In the genomic region with DNA sequence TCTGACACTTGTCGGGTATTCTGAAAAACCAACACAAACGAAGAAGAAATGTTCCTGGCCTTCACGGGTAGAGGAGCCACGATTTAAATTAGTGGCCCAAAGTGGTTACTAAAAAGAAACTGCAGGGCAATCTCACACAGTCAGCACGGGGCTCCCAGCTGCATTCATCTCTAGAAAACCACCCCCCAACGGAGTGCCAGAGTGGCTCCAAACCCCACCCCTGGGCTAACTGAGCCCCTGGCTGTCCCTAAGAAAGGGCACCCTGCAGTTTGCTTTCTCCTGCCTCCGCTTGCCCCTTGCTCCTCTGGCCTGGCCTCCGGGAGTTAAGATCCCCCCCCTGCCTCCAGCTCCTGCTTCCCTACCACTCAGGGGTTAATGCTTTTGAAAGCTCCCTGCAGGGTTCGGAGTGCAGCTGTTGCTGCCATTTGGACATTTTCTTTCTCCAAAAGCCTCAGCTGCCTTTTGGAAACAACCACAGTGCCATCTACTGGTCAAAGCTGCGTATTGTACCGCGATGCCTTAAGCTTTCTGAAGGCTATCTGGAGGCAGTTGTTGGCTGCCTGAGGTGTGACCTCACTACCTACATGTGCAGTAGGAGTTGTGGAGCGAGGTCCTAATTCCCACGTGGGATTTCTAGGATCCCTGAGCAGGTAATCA, we compare ENCODE assay signal across 8 mouse cellular contexts.
A peak's percentile ranks its signal among the peaks of the same experiment; 100 is the strongest.
DNase-seq lines count a peak whose midpoint lies in the region; ATAC-seq and TF ChIP-seq lines count a peak whose summit lies in the region.

No protein-coding gene starts in this region.

- peak; percentile 56 for DNase-seq in c-Kit-positive CD71-positive TER-119-negative erythroid progenitor cells, embryonic 14.5 days (ENCODE audit: low read depth)
- peak; percentile 83 for DNase-seq in heart, postnatal 0 days (ENCODE audit: low spot score)
- peak; percentile 87 to 89 for DNase-seq in kidney, postnatal 4 days
- DNase-seq in thymus, postnatal 0 days (ENCODE audit: low spot score): peak; percentile 65

- no peak for TF ChIP-seq EP300 in heart, postnatal 0 days (IDR thresholded peaks at IDR 0.05; ENCODE audit: low read depth)

- H3K27me3 ChIP-seq in E14TG2a.4 (ENCODE audit: insufficient read depth, low read length): no peaks in the 10 kb centered on the region; the same call in 1 of the 2 replicates
- no peaks in the 10 kb centered on the region for H3K27me3 ChIP-seq in forebrain, embryonic 13.5 days
- H3K27me3 ChIP-seq in heart, postnatal 0 days (ENCODE audit: control insufficient read depth, insufficient read depth, low read length): no peaks in the 10 kb centered on the region
- no peaks in the 10 kb centered on the region for H3K27me3 ChIP-seq in liver, embryonic 15.5 days
- no peaks in the 10 kb centered on the region for H3K27me3 ChIP-seq in neural tube, embryonic 14.5 days (ENCODE audit: control insufficient read depth, insufficient read depth, low read length)

- H3K4me3 ChIP-seq in E14TG2a.4 (replicated peaks; ENCODE audit: low read length): peak overlapping the region; percentile 32; the same call in 1 of the 2 replicates
- H3K4me3 ChIP-seq in forebrain, embryonic 13.5 days: no peak overlapping the region
- peak overlapping the region; percentile 8; the same call in 1 of the 2 replicates for H3K4me3 ChIP-seq in heart, postnatal 0 days (ENCODE audit: low read depth, low read length)
- no peak overlapping the region for H3K4me3 ChIP-seq in liver, embryonic 15.5 days (replicated peaks)
- H3K4me3 ChIP-seq in neural tube, embryonic 14.5 days (ENCODE audit: low read depth, low read length): no peak overlapping the region

- 1% methylated on average over 14 of the region's 14 CpGs for WGBS in forebrain, embryonic 13.5 days
- 12% methylated on average over 14 of the region's 14 CpGs for WGBS in heart, postnatal 0 days
- 10% methylated on average over 14 of the region's 14 CpGs for WGBS in liver, embryonic 15.5 days (ENCODE audit: insufficient replicate concordance)
- WGBS in neural tube, embryonic 14.5 days: under 1% methylated on average over 14 of the region's 14 CpGs

- peak overlapping the region; percentile 72 for H3K27ac ChIP-seq in forebrain, embryonic 13.5 days
- H3K27ac ChIP-seq in heart, postnatal 0 days (ENCODE audit: low read depth): no peak overlapping the region
- H3K27ac ChIP-seq in liver, embryonic 15.5 days (replicated peaks): no peak overlapping the region
- no peak overlapping the region for H3K27ac ChIP-seq in neural tube, embryonic 14.5 days (ENCODE audit: low read depth, low read length)

- no peaks in the 10 kb centered on the region for H3K9me3 ChIP-seq in E14TG2a.4 (ENCODE audit: low read length)
- H3K9me3 ChIP-seq in forebrain, embryonic 13.5 days (replicated peaks): no peaks in the 10 kb centered on the region
- no peaks in the 10 kb centered on the region for H3K9me3 ChIP-seq in heart, postnatal 0 days (replicated peaks; ENCODE audit: control insufficient read depth, low read length)
- H3K9me3 ChIP-seq in liver, embryonic 15.5 days (replicated peaks): no peaks in the 10 kb centered on the region
- H3K9me3 ChIP-seq in neural tube, embryonic 14.5 days (ENCODE audit: control insufficient read depth, low read length): no peaks in the 10 kb centered on the region

- ATAC-seq in forebrain, embryonic 13.5 days: peak; percentile 91
- peak; percentile 78 for ATAC-seq in heart, postnatal 0 days (ENCODE audit: insufficient read depth, low read depth)
- no peak for ATAC-seq in liver, embryonic 15.5 days (ENCODE audit: insufficient read depth)
- peak; percentile 77; the same call in 1 of the 2 replicates for ATAC-seq in neural tube, embryonic 14.5 days (ENCODE audit: low read depth)

- H3K4me1 ChIP-seq in E14TG2a.4 (replicated peaks; ENCODE audit: low read depth, low read length): peaks cover 30% of the 10 kb centered on the region
- H3K4me1 ChIP-seq in forebrain, embryonic 13.5 days: peaks cover 11% of the 10 kb centered on the region
- no peaks in the 10 kb centered on the region for H3K4me1 ChIP-seq in heart, postnatal 0 days (ENCODE audit: control insufficient read depth, insufficient read depth)
- no peaks in the 10 kb centered on the region for H3K4me1 ChIP-seq in liver, embryonic 15.5 days (replicated peaks)
- H3K4me1 ChIP-seq in neural tube, embryonic 14.5 days (ENCODE audit: control insufficient read depth, insufficient read depth, low read length): peaks cover 5% of the 10 kb centered on the region

- H3K4me2 ChIP-seq in forebrain, embryonic 13.5 days: peak overlapping the region; percentile 43
- H3K4me2 ChIP-seq in heart, postnatal 0 days (ENCODE audit: low read depth, low read length): peak overlapping the region; percentile 50
- peak overlapping the region; percentile 50 for H3K4me2 ChIP-seq in liver, embryonic 15.5 days
- H3K4me2 ChIP-seq in neural tube, embryonic 14.5 days (ENCODE audit: low read depth, low read length): peak overlapping the region; percentile 45; the same call in 1 of the 2 replicates

- H3K36me3 ChIP-seq in E14TG2a.4 (ENCODE audit: insufficient read depth, low read length): no peaks in the 10 kb centered on the region
- H3K36me3 ChIP-seq in forebrain, embryonic 13.5 days (ENCODE audit: poor library complexity, severe bottlenecking): no peaks in the 10 kb centered on the region
- no peaks in the 10 kb centered on the region for H3K36me3 ChIP-seq in heart, postnatal 0 days (replicated peaks; ENCODE audit: control insufficient read depth, insufficient read depth, low read length)
- no peaks in the 10 kb centered on the region for H3K36me3 ChIP-seq in liver, embryonic 15.5 days (replicated peaks)
- H3K36me3 ChIP-seq in neural tube, embryonic 14.5 days (ENCODE audit: control insufficient read depth, insufficient read depth, low read length): no peaks in the 10 kb centered on the region

- TF ChIP-seq CTCF in E14TG2a.4 (conservative IDR thresholded peaks at IDR 0.05; ENCODE audit: low read length): peak; percentile 89
- TF ChIP-seq CTCF in heart, postnatal 0 days (IDR thresholded peaks at IDR 0.05; ENCODE audit: low read depth): peak; percentile 94

- no peak overlapping the region for H3K9ac ChIP-seq in forebrain, embryonic 13.5 days
- H3K9ac ChIP-seq in heart, postnatal 0 days (replicated peaks; ENCODE audit: low read depth, low read length): no peak overlapping the region
- H3K9ac ChIP-seq in liver, embryonic 15.5 days: no peak overlapping the region
- no peak overlapping the region for H3K9ac ChIP-seq in neural tube, embryonic 14.5 days (replicated peaks; ENCODE audit: low read depth, low read length)

Comparison
In these comparisons a context has a peak if more than half of its experiments do, and no peak if none do; other contexts are left out.
1. H3K4me3 ChIP-seq: peak in E14TG2a.4 (single experiment) and heart, postnatal 0 days (single experiment); none in forebrain, embryonic 13.5 days (single experiment), liver, embryonic 15.5 days (single experiment) and neural tube, embryonic 14.5 days (single experiment).
2. Peak in every context shown above with its lines, with median percentiles within 50 percentile points of each other: DNase-seq and H3K4me2 ChIP-seq.